Mouse (Mus musculus) kidney, postnatal 25 days (tissue): Measurements from ENCODE around the gene Mdk.

Experiments
- DNase-seq, 2 experiments: peaks; one replicate each; pipeline ENCODE4 v3.0.0; 2021; ENCODE audit warnings: mixed read lengths in 2 of 2

Gene Mdk

GRCm38 (mm10) chr2:91958049-91958448 lies 26.0 kb upstream of the Mdk start:
- no peak for DNase-seq

GRCm38 (mm10) chr2:91957096-91957495 lies 25.0 kb upstream of the Mdk start:
- peak in 1 of 2 experiments; percentile 53 for DNase-seq

GRCm38 (mm10) chr2:91955875-91956274 lies 23.8 kb upstream of the Mdk start:
- no peak for DNase-seq

GRCm38 (mm10) chr2:91955121-91955591 lies 23.1 kb upstream of the Mdk start:
- no peak for DNase-seq

- peak; percentile 88 to 92 for DNase-seq
Measured at GRCm38 (mm10) chr2:91953825-91954224, 21.7 kb upstream of the Mdk start.

- DNase-seq, result peak; percentile 49 to 75
Measured at GRCm38 (mm10) chr2:91950275-91951085, 18.4 kb upstream of the Mdk start.

- peak; percentile 88 to 92 for DNase-seq
Measured at GRCm38 (mm10) chr2:91949411-91950274, 17.5 kb upstream of the Mdk start.

- peak; percentile 28 to 41 for DNase-seq
Measured at GRCm38 (mm10) chr2:91948792-91949241, 16.7 kb upstream of the Mdk start.

GRCm38 (mm10) chr2:91948151-91948509 lies 16.0 kb upstream of the Mdk start:
- DNase-seq, result peak; percentile 54 to 70

GRCm38 (mm10) chr2:91947397-91948150 lies 15.5 kb upstream of the Mdk start:
- no peak for DNase-seq

- DNase-seq, result peak in 1 of 2 experiments; percentile 57
Measured at GRCm38 (mm10) chr2:91946836-91947235, 14.7 kb upstream of the Mdk start.

GRCm38 (mm10) chr2:91945483-91945882 lies 13.4 kb upstream of the Mdk start, which contains the start of gene Gm9821:
TSS of gene Gm9821 (plus strand) at chr2:91945703.
- DNase-seq, result no peak

GRCm38 (mm10) chr2:91944170-91944950 lies 12.3 kb upstream of the Mdk start:
- peak; percentile 80 to 81 for DNase-seq

GRCm38 (mm10) chr2:91942356-91942755 lies 10.3 kb upstream of the Mdk start:
- DNase-seq, result no peak

- DNase-seq, result peak; percentile 56 to 86
Measured at GRCm38 (mm10) chr2:91939303-91939935, 7.3 kb upstream of the Mdk start.

- DNase-seq, result no peak
Measured at GRCm38 (mm10) chr2:91936154-91936553, 4.1 kb upstream of the Mdk start.

- no peak for DNase-seq
Measured at GRCm38 (mm10) chr2:91934826-91935525, 2.9 kb upstream of the Mdk start.

GRCm38 (mm10) chr2:91934016-91934415 lies 1.9 kb upstream of the Mdk start:
- DNase-seq, result no peak

GRCm38 (mm10) chr2:91933471-91933870 lies 1.4 kb upstream of the Mdk start:
- DNase-seq, result no peak

GRCm38 (mm10) chr2:91932737-91933350 lies 747 bp upstream of the Mdk start:
- no peak for DNase-seq
